Mouse (Mus musculus): ENCODE results near the gene Fah. TPM values are rescaled to one million over a fixed set of nuclear protein-coding genes. Genes with fewer than 3 reads are reported as not detected.

Gene Fah
- polyA plus RNA-seq, 1 experiment = 22.2 TPM

- Histone ChIP-seq H3ac (ENCODE audit: control insufficient read depth, insufficient read length, low read depth) (no peak overlapping the region), H3K36me3 (ENCODE audit: control insufficient read depth, insufficient read depth) (peaks cover 2% of the 10 kb centered on the region), H3K27me3 (ENCODE audit: control insufficient read depth, insufficient read depth, insufficient read length) (no peaks in the 10 kb centered on the region), H3K4me3 (ENCODE audit: insufficient read depth, poor library complexity, severe bottlenecking) (no peak overlapping the region), H3K79me3 (ENCODE audit: low read depth) (no peaks in the 10 kb centered on the region), H3K79me2 (ENCODE audit: control insufficient read depth, insufficient read depth) (no peaks in the 10 kb centered on the region)
- TF ChIP-seq CTCF (IDR thresholded peaks at IDR 0.05; ENCODE audit: control insufficient read depth, insufficient read depth, insufficient read length) (no peak), MYOD1 (IDR thresholded peaks at IDR 0.05; ENCODE audit: control insufficient read depth, insufficient read length, low read depth) (no peak), CEBPB (IDR thresholded peaks at IDR 0.05; ENCODE audit: low read depth) (no peak), MYOG (IDR thresholded peaks at IDR 0.05; ENCODE audit: control insufficient read depth, extremely low read depth, insufficient read length) (no peak), FOSL1 (IDR thresholded peaks at IDR 0.05; ENCODE audit: insufficient read depth, low read length, poor library complexity, severe bottlenecking) (no peak), MAX (IDR thresholded peaks at IDR 0.05) (no peak), USF1 (IDR thresholded peaks at IDR 0.05; ENCODE audit: low read depth) (no peak)
Observed at GRCm38 (mm10) chr7:84586360-84587100, 20.0 kb downstream of the Fah start.

- Histone ChIP-seq H3K36me3 (ENCODE audit: control insufficient read depth, insufficient read depth) (peaks cover 6% of the 10 kb centered on the region), H3K4me3 (ENCODE audit: insufficient read depth, poor library complexity, severe bottlenecking) (no peak overlapping the region), H3K79me2 (ENCODE audit: control insufficient read depth, insufficient read depth) (no peaks in the 10 kb centered on the region), H3K27me3 (ENCODE audit: control insufficient read depth, insufficient read depth, insufficient read length) (no peaks in the 10 kb centered on the region), H3ac (ENCODE audit: control insufficient read depth, insufficient read length, low read depth) (no peak overlapping the region), H3K79me3 (ENCODE audit: low read depth) (no peaks in the 10 kb centered on the region)
- TF ChIP-seq CTCF (IDR thresholded peaks at IDR 0.05; ENCODE audit: control insufficient read depth, insufficient read depth, insufficient read length) = no peak
- TF ChIP-seq MAX (IDR thresholded peaks at IDR 0.05) = no peak
- no peak for TF ChIP-seq MYOD1 (IDR thresholded peaks at IDR 0.05; ENCODE audit: control insufficient read depth, insufficient read length, low read depth)
- no peak for TF ChIP-seq FOSL1 (IDR thresholded peaks at IDR 0.05; ENCODE audit: insufficient read depth, low read length, poor library complexity, severe bottlenecking)
- no peak for TF ChIP-seq MYOG (IDR thresholded peaks at IDR 0.05; ENCODE audit: control insufficient read depth, extremely low read depth, insufficient read length)
- no peak for TF ChIP-seq CEBPB (IDR thresholded peaks at IDR 0.05; ENCODE audit: low read depth)
- no peak for TF ChIP-seq USF1 (IDR thresholded peaks at IDR 0.05; ENCODE audit: low read depth)
Observed at GRCm38 (mm10) chr7:84585086-84585485, 21.4 kb downstream of the Fah start.

GRCm38 (mm10) chr7:84579769-84580168, 26.8 kb downstream of the Fah start:
- H3K79me2 ChIP-seq (ENCODE audit: control insufficient read depth, insufficient read depth) = no peaks in the 10 kb centered on the region

GRCm38 (mm10) chr7:84578841-84579240, 27.7 kb downstream of the Fah start:
- Histone ChIP-seq H3K4me3 (ENCODE audit: insufficient read depth, poor library complexity, severe bottlenecking) (no peak overlapping the region), H3K27me3 (ENCODE audit: control insufficient read depth, insufficient read depth, insufficient read length) (no peaks in the 10 kb centered on the region), H3ac (ENCODE audit: control insufficient read depth, insufficient read length, low read depth) (no peak overlapping the region), H3K79me3 (ENCODE audit: low read depth) (no peaks in the 10 kb centered on the region), H3K36me3 (ENCODE audit: control insufficient read depth, insufficient read depth) (peaks cover 18% of the 10 kb centered on the region), H3K79me2 (ENCODE audit: control insufficient read depth, insufficient read depth) (no peaks in the 10 kb centered on the region)
- TF ChIP-seq USF1 (IDR thresholded peaks at IDR 0.05; ENCODE audit: low read depth) (no peak), MAX (IDR thresholded peaks at IDR 0.05) (no peak), FOSL1 (IDR thresholded peaks at IDR 0.05; ENCODE audit: insufficient read depth, low read length, poor library complexity, severe bottlenecking) (no peak), MYOD1 (IDR thresholded peaks at IDR 0.05; ENCODE audit: control insufficient read depth, insufficient read length, low read depth) (no peak), CEBPB (IDR thresholded peaks at IDR 0.05; ENCODE audit: low read depth) (no peak), CTCF (IDR thresholded peaks at IDR 0.05; ENCODE audit: control insufficient read depth, insufficient read depth, insufficient read length) (no peak), MYOG (IDR thresholded peaks at IDR 0.05; ENCODE audit: control insufficient read depth, extremely low read depth, insufficient read length) (no peak)

More at GRCm38 (mm10) chr7:84579769-84580168, 26.8 kb downstream of the Fah start:
- Histone ChIP-seq H3K27me3 (ENCODE audit: control insufficient read depth, insufficient read depth, insufficient read length) (no peaks in the 10 kb centered on the region), H3K36me3 (ENCODE audit: control insufficient read depth, insufficient read depth) (peaks cover 19% of the 10 kb centered on the region), H3K4me3 (ENCODE audit: insufficient read depth, poor library complexity, severe bottlenecking) (no peak overlapping the region), H3K79me3 (ENCODE audit: low read depth) (no peaks in the 10 kb centered on the region), H3ac (ENCODE audit: control insufficient read depth, insufficient read length, low read depth) (no peak overlapping the region)
- no peak for TF ChIP-seq CEBPB (IDR thresholded peaks at IDR 0.05; ENCODE audit: low read depth)
- no peak for TF ChIP-seq MYOG (IDR thresholded peaks at IDR 0.05; ENCODE audit: control insufficient read depth, extremely low read depth, insufficient read length)
- no peak for TF ChIP-seq MYOD1 (IDR thresholded peaks at IDR 0.05; ENCODE audit: control insufficient read depth, insufficient read length, low read depth)
- TF ChIP-seq CTCF (IDR thresholded peaks at IDR 0.05; ENCODE audit: control insufficient read depth, insufficient read depth, insufficient read length) = no peak
- TF ChIP-seq USF1 (IDR thresholded peaks at IDR 0.05; ENCODE audit: low read depth) = no peak
- TF ChIP-seq MAX (IDR thresholded peaks at IDR 0.05) = no peak
- no peak for TF ChIP-seq FOSL1 (IDR thresholded peaks at IDR 0.05; ENCODE audit: insufficient read depth, low read length, poor library complexity, severe bottlenecking)

GRCm38 (mm10) chr7:84577034-84577433, 29.5 kb downstream of the Fah start:
- Histone ChIP-seq H3K79me2 (ENCODE audit: control insufficient read depth, insufficient read depth) (no peaks in the 10 kb centered on the region), H3ac (ENCODE audit: control insufficient read depth, insufficient read length, low read depth) (no peak overlapping the region), H3K79me3 (ENCODE audit: low read depth) (no peaks in the 10 kb centered on the region), H3K4me3 (ENCODE audit: insufficient read depth, poor library complexity, severe bottlenecking) (no peak overlapping the region), H3K36me3 (ENCODE audit: control insufficient read depth, insufficient read depth) (peaks cover 17% of the 10 kb centered on the region), H3K27me3 (ENCODE audit: control insufficient read depth, insufficient read depth, insufficient read length) (no peaks in the 10 kb centered on the region)
- TF ChIP-seq USF1 (IDR thresholded peaks at IDR 0.05; ENCODE audit: low read depth) (no peak), MYOG (IDR thresholded peaks at IDR 0.05; ENCODE audit: control insufficient read depth, extremely low read depth, insufficient read length) (no peak), CTCF (IDR thresholded peaks at IDR 0.05; ENCODE audit: control insufficient read depth, insufficient read depth, insufficient read length) (no peak), MAX (IDR thresholded peaks at IDR 0.05) (no peak), MYOD1 (IDR thresholded peaks at IDR 0.05; ENCODE audit: control insufficient read depth, insufficient read length, low read depth) (no peak), CEBPB (IDR thresholded peaks at IDR 0.05; ENCODE audit: low read depth) (no peak)
